Mouse (Mus musculus) olfactory bulb, adult 2 months (tissue): ENCODE measurements around the gene Alox5ap. TPM values are rescaled to one million over a fixed set of nuclear protein-coding genes. Genes with fewer than 3 reads are reported as not detected.

Source experiments
- H3K27ac ChIP-seq: fragments of 200-500 bp; 2 replicates; pipeline ENCODE4 v1.5.1; 2012; ENCODE audit warnings: low read depth, low read length; ENCODE audit not compliant: insufficient read depth
- H3K4me1 ChIP-seq: fragments of 200-500 bp; 2 replicates; pipeline ENCODE4 v1.6.1; 2012; ENCODE audit warnings: low read length; ENCODE audit not compliant: control insufficient read depth, insufficient read depth
- H3K4me3 ChIP-seq: fragments of 200-500 bp; 2 replicates; pipeline ENCODE4 v1.5.1; 2012; ENCODE audit warnings: mild to moderate bottlenecking, low read depth, low read length, moderate library complexity; ENCODE audit not compliant: insufficient read depth
- CTCF ChIP-seq: fragments of 200-500 bp; IDR thresholded peaks from 2 replicates; pipeline ENCODE4 v1.5.1; 2012; ENCODE audit warnings: low read depth, mild to moderate bottlenecking, low read length, moderate library complexity; ENCODE audit not compliant: insufficient read depth
- POLR2A ChIP-seq: fragments of 200-500 bp; IDR thresholded peaks from 2 replicates; pipeline ENCODE4 v1.6.1; 2012; ENCODE audit warnings: mild to moderate bottlenecking, low read depth, low read length, moderate library complexity; ENCODE audit not compliant: insufficient read depth
- WGBS: fragments of 180-500 bp; shearing (Covaris S2); methylation state at CpG from one replicate; pipeline ENCODE4 v1.1.7; 2018; 5-methylcytosine and 5-hydroxymethylcytosine counted together
- polyA plus RNA-seq: library from polyadenylated mRNA; stranded (reverse); fragments of >200 nt; gene quantifications from 2 replicates; pipeline ENCODE4 v1.2.4, GENCODE M21; 2012; ENCODE audit warnings: low replicate concordance; ENCODE audit not compliant: missing spikeins, insufficient read depth, insufficient read length

Gene Alox5ap
- not detected in 2 replicates for polyA plus RNA-seq

DNA sequence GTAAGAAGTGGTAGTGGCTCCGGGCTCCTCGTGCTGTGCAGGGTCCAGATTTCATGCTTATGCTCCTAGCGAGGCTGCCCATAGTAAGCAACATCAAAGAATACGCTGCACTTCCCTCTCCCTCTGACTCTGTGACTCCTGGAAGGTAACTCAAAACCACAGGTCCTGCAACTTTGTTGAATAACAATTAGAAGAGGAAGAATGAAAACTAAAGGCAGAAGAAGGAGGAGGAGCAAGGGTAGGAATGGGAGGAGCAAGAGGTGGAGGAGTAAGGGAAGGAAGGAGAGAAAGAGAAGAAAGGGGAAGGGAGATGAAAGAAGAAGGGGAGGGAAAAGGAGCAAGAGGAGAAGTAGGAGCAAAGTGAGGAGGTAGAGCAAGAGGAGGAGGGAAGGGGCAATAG is at the start of gene Alox5ap:
Alox5ap (plus strand) TSS at position 363 of the 400 bp plus-strand sequence.
- TF ChIP-seq CTCF (no peak), POLR2A (no peak)

GRCm38 (mm10) chr5:149215540-149215939 is 49.0 kb upstream of the Alox5ap start:
- H3K4me1 ChIP-seq = no peaks in the 10 kb centered on the region
- no peak overlapping the region for H3K4me3 ChIP-seq
- no peak overlapping the region for H3K27ac ChIP-seq
- WGBS = 99% methylated on average over 7 of the region's 7 CpGs
- no peak for TF ChIP-seq POLR2A

More for the DNA sequence above, at the start of gene Alox5ap:
- Histone ChIP-seq H3K4me1 (no peaks in the 10 kb centered on the region), H3K4me3 (no peak within 1 kb of the TSS), H3K27ac (no peak within 1 kb of the TSS)
- 61% methylated on average over 4 of the region's 4 CpGs for WGBS

- Histone ChIP-seq H3K4me1 (no peaks in the 10 kb centered on the region), H3K27ac (no peak overlapping the region), H3K4me3 (no peak overlapping the region)
- TF ChIP-seq POLR2A = no peak
- no peak for TF ChIP-seq CTCF
- WGBS = 86% methylated on average over 6 of the region's 6 CpGs
These were observed 46.8 kb upstream of the Alox5ap start for GRCm38 (mm10) chr5:149217524-149218357.

GRCm38 (mm10) chr5:149219493-149219892 is 45.1 kb upstream of the Alox5ap start:
- TF ChIP-seq CTCF (no peak), POLR2A (no peak)
- no peak overlapping the region for H3K27ac ChIP-seq
- 87% methylated on average over 3 of the region's 3 CpGs for WGBS
- no peak overlapping the region for H3K4me3 ChIP-seq
- no peaks in the 10 kb centered on the region; the same call in 1 of the 2 replicates for H3K4me1 ChIP-seq

GRCm38 (mm10) chr5:149221355-149221754 is 43.2 kb upstream of the Alox5ap start:
- WGBS = 93% methylated on average over 4 of the region's 4 CpGs
- no peak for TF ChIP-seq POLR2A
- no peaks in the 10 kb centered on the region; the same call in 1 of the 2 replicates for H3K4me1 ChIP-seq
- no peak overlapping the region for H3K4me3 ChIP-seq
- H3K27ac ChIP-seq = no peak overlapping the region

GRCm38 (mm10) chr5:149224666-149225065 is 39.9 kb upstream of the Alox5ap start:
- WGBS = 37% methylated on average over 7 of the region's 7 CpGs
- H3K4me3 ChIP-seq = no peak overlapping the region
- TF ChIP-seq CTCF (no peak), POLR2A (no peak)
- H3K4me1 ChIP-seq = no peaks in the 10 kb centered on the region; the same call in 1 of the 2 replicates
- H3K27ac ChIP-seq = no peak overlapping the region

- no peaks in the 10 kb centered on the region; the same call in 1 of the 2 replicates for H3K4me1 ChIP-seq
- peak overlapping the region; percentile 94 for H3K27ac ChIP-seq
- 2% methylated on average over 55 of the region's 55 CpGs for WGBS
- TF ChIP-seq POLR2A (peak; percentile 48; the same call in 1 of the 2 replicates), CTCF (no peak)
- peak overlapping the region; percentile 55 for H3K4me3 ChIP-seq
These were observed 35.6 kb upstream of the Alox5ap start for GRCm38 (mm10) chr5:149228700-149229618.

DNA sequence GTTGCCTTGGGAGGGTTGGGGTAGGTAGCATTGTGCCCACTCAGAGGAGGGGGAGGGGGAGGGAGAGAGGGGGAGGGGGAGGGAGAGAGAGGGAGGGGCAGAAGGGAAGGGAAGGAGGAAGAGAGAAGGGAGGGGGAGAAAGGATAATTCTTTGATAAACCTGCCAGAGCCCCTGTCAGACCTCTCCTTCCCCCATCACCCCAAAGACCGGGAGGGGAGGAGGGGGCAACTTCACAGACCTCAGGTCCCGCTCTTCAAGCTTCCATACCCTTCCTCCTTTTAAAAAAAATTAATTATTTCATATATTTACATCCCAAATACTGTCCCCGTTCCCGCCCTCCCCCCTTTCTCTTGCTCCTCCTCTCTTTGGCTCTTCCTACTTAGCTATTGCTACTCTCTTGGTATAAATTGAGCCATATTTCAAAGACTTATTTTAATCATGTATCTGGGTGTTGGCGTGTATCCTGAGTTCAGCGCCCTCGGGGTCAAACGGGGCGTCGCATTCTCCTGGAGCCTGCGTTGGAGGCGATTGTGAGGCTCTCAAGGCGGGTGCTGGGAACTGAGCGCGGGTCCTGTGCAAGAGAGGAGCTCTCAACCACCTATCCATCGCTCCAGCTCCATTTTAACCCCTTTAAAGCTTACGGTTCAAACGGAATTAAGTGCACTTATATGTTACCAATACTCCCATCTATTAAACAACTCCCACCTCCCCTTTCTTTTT is 34.8 kb upstream of the Alox5ap start:
- TF ChIP-seq CTCF (no peak), POLR2A (no peak)
- Histone ChIP-seq H3K4me1 (no peaks in the 10 kb centered on the region; the same call in 1 of the 2 replicates), H3K27ac (peak overlapping the region; percentile 94), H3K4me3 (peak overlapping the region; percentile 55)
- WGBS = 80% methylated on average over 18 of the region's 18 CpGs
